21 mouse cellular contexts compared by ENCODE assay signal in the genomic region with DNA sequence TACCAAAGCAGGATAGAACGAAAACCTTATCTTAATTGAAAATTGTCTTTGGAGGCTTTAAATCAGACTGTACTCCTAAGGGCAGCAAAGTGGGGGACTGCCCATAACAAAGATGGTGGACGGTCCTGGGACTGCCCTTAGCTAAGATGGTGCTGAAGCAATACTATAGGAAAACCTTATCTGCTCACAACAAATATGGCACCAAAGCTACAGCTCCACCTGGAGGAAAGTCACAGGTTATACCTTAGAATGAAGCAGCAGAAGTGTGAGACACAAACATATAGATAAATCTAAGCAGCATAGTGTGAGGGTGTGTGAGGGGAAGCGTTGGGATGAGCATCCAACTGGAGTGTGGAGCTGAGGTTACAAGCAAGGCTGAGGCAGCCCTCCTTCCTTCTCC.
DNase-seq lines count a peak whose midpoint lies in the region; ATAC-seq and TF ChIP-seq lines count a peak whose summit lies in the region.
"Had no signal": no experiment of that assay in that cellular context is flagged by ENCODE, and none has a peak within 500 bp of the region (broad histone marks: within the 10 kb centered on the region; RNA-seq: fewer than 3 reads in every experiment).

No protein-coding gene starts in this region.

- no peak overlapping the region for H3K4me3 ChIP-seq in thymus, adult 2 months (ENCODE audit: control insufficient read depth, insufficient read depth, low read length)
- H3K4me3 ChIP-seq in kidney, embryonic 16.5 days (ENCODE audit: low read length) = no peak overlapping the region
- H3K4me3 ChIP-seq: embryonic facial prominence, embryonic 15.5 days; limb, embryonic 12.5 days; lung, embryonic 15.5 days had no signal

- no peaks in the 10 kb centered on the region for H3K27me3 ChIP-seq in thymus, adult 2 months (ENCODE audit: control insufficient read depth, insufficient read depth, low read length)
- no peaks in the 10 kb centered on the region for H3K27me3 ChIP-seq in splenic B cell, adult 2 months (ENCODE audit: control insufficient read depth, insufficient read depth, low read length, poor library complexity, severe bottlenecking)
- H3K27me3 ChIP-seq in kidney, embryonic 16.5 days (ENCODE audit: insufficient read depth, low read length) = no peaks in the 10 kb centered on the region
- H3K27me3 ChIP-seq: embryonic facial prominence, embryonic 15.5 days; limb, embryonic 12.5 days; lung, embryonic 15.5 days had no signal

- TF ChIP-seq POLR2A in thymus, adult 2 months (IDR thresholded peaks at IDR 0.05; ENCODE audit: control insufficient read depth, extremely low read depth, insufficient read depth, low read length, poor library complexity) = no peak

- WGBS in thymus, adult 2 months = 96% methylated on average over 3 of the region's 3 CpGs
- 92% methylated on average over 3 of the region's 3 CpGs for WGBS in kidney, embryonic 16.5 days

- no peak for TF ChIP-seq CTCF in thymus, adult 2 months (IDR thresholded peaks at IDR 0.05; ENCODE audit: borderline replicate concordance, control insufficient read depth, extremely low read depth, insufficient read depth, low read length, poor library complexity)

- H3K4me1 ChIP-seq in thymus, adult 2 months (replicated peaks; ENCODE audit: control insufficient read depth, insufficient read depth, low read length) = peaks cover 2% of the 10 kb centered on the region; the same call in 1 of the 2 replicates
- peaks cover 6% of the 10 kb centered on the region; the same call in 1 of the 2 replicates for H3K4me1 ChIP-seq in kidney, embryonic 16.5 days (ENCODE audit: insufficient read depth, low read length)

- ATAC-seq in CD4-positive, CD25-positive, alpha-beta regulatory T cell, adult 4 months = no peak
- ATAC-seq in kidney, embryonic 16.5 days (ENCODE audit: low FRiP score, low TSS enrichment) = no peak
- ATAC-seq: forebrain, postnatal 0 days; Patski had no signal

- H3K27ac ChIP-seq in thymus, adult 2 months (ENCODE audit: control insufficient read depth, insufficient read depth, low read length) = no peak overlapping the region
- no peak overlapping the region for H3K27ac ChIP-seq in kidney, embryonic 16.5 days (ENCODE audit: low read length)
- H3K27ac ChIP-seq: embryonic facial prominence, embryonic 15.5 days; limb, embryonic 12.5 days; liver, embryonic 14.5 days; lung, embryonic 15.5 days had no signal

- H3K9ac ChIP-seq in kidney, embryonic 16.5 days (replicated peaks; ENCODE audit: low read length) = no peak overlapping the region
- H3K9ac ChIP-seq: embryonic facial prominence, embryonic 15.5 days; forebrain, postnatal 0 days; limb, embryonic 12.5 days; liver, embryonic 14.5 days; lung, embryonic 15.5 days had no signal

- H3K4me2 ChIP-seq in kidney, embryonic 16.5 days (replicated peaks; ENCODE audit: low read depth, low read length) = no peak overlapping the region
- H3K4me2 ChIP-seq: embryonic facial prominence, embryonic 15.5 days; limb, embryonic 12.5 days; lung, embryonic 15.5 days had no signal

- H3K9me3 ChIP-seq in kidney, embryonic 16.5 days (ENCODE audit: low read length) = no peaks in the 10 kb centered on the region
- H3K9me3 ChIP-seq: embryonic facial prominence, embryonic 15.5 days; limb, embryonic 12.5 days; lung, embryonic 15.5 days had no signal

- peak; percentile 66 for DNase-seq in CD4-positive, CD25-positive, alpha-beta regulatory T cell, adult 2 months (ENCODE audit: low read depth, low spot score)
- DNase-seq in thymus, adult 2 months = peak; percentile 23
- DNase-seq in thymus, adult 18-20 months = no peak
- DNase-seq in splenic B cell, adult 2 months (ENCODE audit: low read depth, low spot score) = peak; percentile 54
- DNase-seq in gastrocnemius, postnatal 4 days (ENCODE audit: low spot score in 2 of 2) = no peak
- DNase-seq in right cerebral cortex, postnatal 25 days = no peak
- DNase-seq: cerebellum, adult 18-20 months; cerebellum, postnatal 36 days; forebrain, postnatal 0 days; kidney, adult 8-10 months; kidney, postnatal 4 days; layer of hippocampus, adult 9-11 months; lung, postnatal 4 days; retina, postnatal 1 day had no signal

- H3K36me3 ChIP-seq in thymus, adult 2 months (ENCODE audit: control insufficient read depth, insufficient read depth, low read length) = no peaks in the 10 kb centered on the region
- no peaks in the 10 kb centered on the region for H3K36me3 ChIP-seq in splenic B cell, adult 2 months (ENCODE audit: control insufficient read depth, insufficient read depth, low read length, poor library complexity, severe bottlenecking)
- H3K36me3 ChIP-seq in kidney, embryonic 16.5 days (ENCODE audit: insufficient read depth, low read length) = no peaks in the 10 kb centered on the region
- H3K36me3 ChIP-seq: embryonic facial prominence, embryonic 15.5 days; limb, embryonic 12.5 days; lung, embryonic 15.5 days had no signal

Comparison
In these comparisons a context has a peak if more than half of its experiments do, and no peak if none do; other contexts are left out.
1. DNase-seq: peak in CD4-positive, CD25-positive, alpha-beta regulatory T cell, adult 2 months (single experiment), thymus, adult 2 months (single experiment) and splenic B cell, adult 2 months (single experiment); none in thymus, adult 18-20 months (0 of 2), gastrocnemius, postnatal 4 days (0 of 2) and right cerebral cortex, postnatal 25 days (single experiment).